In genomic region chr6:65510051-65510669, GRCm38 (mm10) we compare ENCODE assay signal across 8 mouse cellular contexts. TPM values are rescaled to one million over a fixed set of nuclear protein-coding genes. Genes with fewer than 3 reads are reported as not detected.
DNase-seq lines count a peak whose midpoint lies in the region; ATAC-seq and TF ChIP-seq lines count a peak whose summit lies in the region.

No protein-coding gene starts in this region.

- peak; percentile 81 for TF ChIP-seq CTCF in cerebellum, adult 2 months (IDR thresholded peaks at IDR 0.05; ENCODE audit: borderline replicate concordance, insufficient read depth, low read depth, low read length)

- TF ChIP-seq POLR2A in cerebellum, adult 2 months (IDR thresholded peaks at IDR 0.05; ENCODE audit: borderline replicate concordance, insufficient read depth, low read length) = no peak

- intact Hi-C loops in left cerebral cortex, postnatal 14 days (cut with DNase I) = loop anchor here (1.0 to 10.0 kb wide), 2 partner anchors 59 to 955 kb away; no protein-coding TSS in a partner anchor

- H3K4me3 ChIP-seq in cerebellum, adult 2 months (replicated peaks; ENCODE audit: insufficient read depth, low read depth, low read length) = no peak overlapping the region
- H3K4me3 ChIP-seq in intestine, embryonic 16.5 days (ENCODE audit: low read length) = no peak overlapping the region
- no peak overlapping the region for H3K4me3 ChIP-seq in midbrain, embryonic 13.5 days (replicated peaks)

- DNase-seq in gastrocnemius, adult 18-20 months (ENCODE audit: low spot score) = peak; percentile 57
- DNase-seq in gastrocnemius, postnatal 25 days = no peak
- DNase-seq in cerebellum, adult 2 months = peak; percentile 43 to 61
- DNase-seq in frontal cortex, postnatal 10 days (ENCODE audit: low spot score in 2 of 2) = peak; percentile 11 to 57
- peak; percentile 69 to 82 for DNase-seq in left cerebral cortex, postnatal 14 days (ENCODE audit: low spot score in 2 of 2)
- peak; percentile 27 to 60 for DNase-seq in spleen, adult 18-20 months

- no peaks in the 10 kb centered on the region for H3K27me3 ChIP-seq in cerebellum, adult 2 months (ENCODE audit: control insufficient read depth, insufficient read depth, low read length)
- H3K27me3 ChIP-seq in intestine, embryonic 16.5 days (replicated peaks; ENCODE audit: control insufficient read depth, insufficient read depth, low read length) = no peaks in the 10 kb centered on the region
- no peaks in the 10 kb centered on the region for H3K27me3 ChIP-seq in midbrain, embryonic 13.5 days

- no peaks in the 10 kb centered on the region for H3K9me3 ChIP-seq in intestine, embryonic 16.5 days (ENCODE audit: control insufficient read depth, low read length)
- H3K9me3 ChIP-seq in midbrain, embryonic 13.5 days = no peaks in the 10 kb centered on the region

- no peaks in the 10 kb centered on the region for H3K4me1 ChIP-seq in cerebellum, adult 2 months (ENCODE audit: control insufficient read depth, insufficient read depth, low read length)
- H3K4me1 ChIP-seq in intestine, embryonic 16.5 days (ENCODE audit: control insufficient read depth, insufficient read depth, low read length) = no peaks in the 10 kb centered on the region
- no peaks in the 10 kb centered on the region for H3K4me1 ChIP-seq in midbrain, embryonic 13.5 days (replicated peaks)

- H3K4me2 ChIP-seq in intestine, embryonic 16.5 days (ENCODE audit: low read depth, low read length) = no peak overlapping the region
- no peak overlapping the region for H3K4me2 ChIP-seq in midbrain, embryonic 13.5 days (replicated peaks)

- no peaks in the 10 kb centered on the region for H3K36me3 ChIP-seq in intestine, embryonic 16.5 days (ENCODE audit: control insufficient read depth, insufficient read depth, low read length)
- H3K36me3 ChIP-seq in midbrain, embryonic 13.5 days = no peaks in the 10 kb centered on the region

- ATAC-seq in intestine, embryonic 16.5 days = peak; percentile 76; the same call in 1 of the 2 replicates
- peak; percentile 86 for ATAC-seq in midbrain, embryonic 13.5 days

- no peak overlapping the region for H3K9ac ChIP-seq in intestine, embryonic 16.5 days (ENCODE audit: low read depth, low read length)
- H3K9ac ChIP-seq in midbrain, embryonic 13.5 days (replicated peaks) = no peak overlapping the region

- 35% methylated on average over 4 of the region's 4 CpGs for WGBS in cerebellum, adult 2 months
- 41% methylated on average over 4 of the region's 4 CpGs for WGBS in intestine, embryonic 16.5 days
- WGBS in midbrain, embryonic 13.5 days = 45% methylated on average over 4 of the region's 4 CpGs

- H3K27ac ChIP-seq in cerebellum, adult 2 months (ENCODE audit: insufficient read depth, low read length) = no peak overlapping the region
- H3K27ac ChIP-seq in intestine, embryonic 16.5 days (ENCODE audit: low read length) = no peak overlapping the region
- H3K27ac ChIP-seq in midbrain, embryonic 13.5 days = no peak overlapping the region

RNA-seq across cellular contexts. Expression of gene Tnip3, which starts 15.0 kb away (rescaled TPM):
- total RNA-seq in gastrocnemius, adult 18-20 months (2021) = not detected
- total RNA-seq in gastrocnemius, postnatal 25 days (2021) = not detected
- not detected in 2 replicates for polyA plus RNA-seq in cerebellum, adult 2 months (2012; rRNA removed)
- 0.15 and 0.24 TPM in 2 replicates for polyA plus RNA-seq in intestine, embryonic 16.5 days (2015; fragmentation: Nextera tagmentation; extraction: Ambion mirVana)
- total RNA-seq in left cerebral cortex, postnatal 14 days (2021) = not detected
- polyA plus RNA-seq in midbrain, embryonic 13.5 days (2015; fragmentation: Nextera tagmentation; extraction: Ambion mirVana) = not detected in 2 replicates
